Mouse (Mus musculus) c-Kit-positive CD71-positive TER-119-positive erythroid progenitor cells, embryonic 14.5 days (primary cell): ENCODE data around the gene Anp32e.
"Not testable (repeated sequence)": the region's sequence is repeated elsewhere in the genome, so short reads cannot be mapped to it uniquely, and the experiment has no call there.

Experiments used
- DNase-seq: peaks from one replicate; pipeline ENCODE4 v3.0.0-alpha.2; 2013; ENCODE audit warnings: low spot score

The Anp32e gene

GRCm38 (mm10) chr3:95944742-95945141 lies 15.7 kb downstream of the Anp32e start:
- DNase-seq = no peak

- DNase-seq = no peak
Observed at GRCm38 (mm10) chr3:95945731-95946240, 16.7 kb downstream of the Anp32e start.

- no peak for DNase-seq
Observed at GRCm38 (mm10) chr3:95948325-95948724, 19.3 kb downstream of the Anp32e start.

- DNase-seq = peak; percentile 86
Observed at GRCm38 (mm10) chr3:95950763-95951551, 21.9 kb downstream of the Anp32e start.

- DNase-seq = not testable (repeated sequence)
Observed at GRCm38 (mm10) chr3:95951566-95951965, 22.5 kb downstream of the Anp32e start.

- DNase-seq = no peak
Observed at GRCm38 (mm10) chr3:95953023-95953422, 24.0 kb downstream of the Anp32e start.

- DNase-seq = no peak
Observed at GRCm38 (mm10) chr3:95953522-95953921, 24.5 kb downstream of the Anp32e start.

GRCm38 (mm10) chr3:95954648-95955173 lies 25.7 kb downstream of the Anp32e start:
- DNase-seq = not testable (repeated sequence)

- DNase-seq = no peak
Observed at GRCm38 (mm10) chr3:95955318-95955717, 26.3 kb downstream of the Anp32e start.

- DNase-seq = no peak
Observed at GRCm38 (mm10) chr3:95957359-95958148, 28.5 kb downstream of the Anp32e start.

GRCm38 (mm10) chr3:95959082-95959481 lies 30.0 kb downstream of the Anp32e start:
- peak; percentile 65 for DNase-seq

GRCm38 (mm10) chr3:95959807-95960206 lies 30.8 kb downstream of the Anp32e start:
- no peak for DNase-seq

GRCm38 (mm10) chr3:95962182-95962581 lies 33.1 kb downstream of the Anp32e start:
- DNase-seq = not testable (repeated sequence)

- no peak for DNase-seq
Observed at GRCm38 (mm10) chr3:95963230-95963629, 34.2 kb downstream of the Anp32e start.

- DNase-seq = no peak
Observed at GRCm38 (mm10) chr3:95963681-95964080, 34.6 kb downstream of the Anp32e start.

GRCm38 (mm10) chr3:95965518-95966451 lies 36.7 kb downstream of the Anp32e start:
- no peak for DNase-seq

GRCm38 (mm10) chr3:95969277-95969676 lies 40.2 kb downstream of the Anp32e start:
- DNase-seq = no peak

GRCm38 (mm10) chr3:95970661-95971060 lies 41.6 kb downstream of the Anp32e start:
- DNase-seq = not testable (repeated sequence)

- DNase-seq = no peak
Observed at GRCm38 (mm10) chr3:95972251-95972872, 43.3 kb downstream of the Anp32e start.

GRCm38 (mm10) chr3:95972873-95973634 lies 44.0 kb downstream of the Anp32e start:
- DNase-seq = no peak
